Mouse (Mus musculus): ENCODE data around the gene Slc30a7.

GRCm38 (mm10) chr3:115996929-115997328 is 10.3 kb downstream of the Slc30a7 start:
- TF ChIP-seq POLR2A (IDR thresholded peaks at IDR 0.05; ENCODE audit: borderline replicate concordance, control insufficient read depth, low read depth, low read length) (no peak), CTCF (IDR thresholded peaks at IDR 0.05; ENCODE audit: control insufficient read depth, insufficient read depth, low read length) (no peak)
